Mouse (Mus musculus): ENCODE data around the gene Pik3cb.

DNA sequence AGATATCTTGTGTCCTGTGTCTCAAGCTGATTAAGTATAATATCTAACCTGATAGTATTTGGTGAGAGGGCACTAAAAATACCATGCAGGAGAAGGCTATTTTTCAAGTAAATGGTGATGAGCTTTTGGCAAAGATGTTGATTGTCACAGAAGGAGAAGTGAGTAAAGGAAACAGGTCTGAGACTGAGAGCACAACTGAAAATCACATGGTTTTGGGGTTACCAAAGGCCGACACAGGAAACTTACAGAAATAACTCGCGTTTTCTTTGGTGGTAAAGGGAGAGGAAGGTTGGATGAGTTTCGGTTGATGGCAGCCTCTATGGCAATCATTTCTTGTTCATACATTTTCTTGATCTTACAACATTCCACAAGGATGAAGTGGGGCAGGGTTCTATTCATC lies 50.5 kb downstream of the Pik3cb start:
- TF ChIP-seq CTCF (IDR thresholded peaks at IDR 0.05; ENCODE audit: low read depth), result no peak
- TF ChIP-seq EP300 (IDR thresholded peaks at IDR 0.05; ENCODE audit: low read depth), result no peak
